In the genomic region with DNA sequence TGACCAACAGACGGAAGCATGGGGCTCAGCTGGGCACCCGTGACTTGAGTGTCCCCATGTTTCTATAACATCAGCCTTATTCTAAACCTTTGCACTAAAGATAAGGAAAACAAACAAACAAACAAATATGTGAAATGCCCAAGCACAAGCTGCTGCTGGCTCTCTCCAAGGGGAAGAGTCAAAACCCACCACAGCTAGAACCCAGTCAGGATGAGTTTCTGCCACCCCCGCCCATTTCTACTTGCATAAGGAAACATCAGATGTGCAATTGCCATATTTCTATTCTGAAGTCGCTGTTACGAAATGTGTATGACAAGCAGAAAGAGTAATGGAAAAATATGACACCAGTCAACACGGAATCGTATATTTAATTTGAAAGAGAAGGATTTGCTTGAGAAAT, we compare ENCODE assay signal across 30 mouse cellular contexts.
"Had no signal": no experiment of that assay in that cellular context is flagged by ENCODE, and none has a peak within 500 bp of the region (broad histone marks: within the 10 kb centered on the region; RNA-seq: fewer than 3 reads in every experiment).

No protein-coding gene starts in this region.

- H3K9me3 ChIP-seq: limb, embryonic 10.5 days; limb, embryonic 12.5 days; limb, embryonic 13.5 days; limb, embryonic 15.5 days; liver, embryonic 12.5 days; liver, embryonic 13.5 days; liver, embryonic 15.5 days; lung, embryonic 15.5 days; midbrain, embryonic 10.5 days; midbrain, embryonic 12.5 days; midbrain, embryonic 13.5 days; midbrain, embryonic 15.5 days; neural tube, embryonic 12.5 days had no signal

- H3K27ac ChIP-seq: left cerebral cortex, adult 2 months; limb, embryonic 10.5 days; limb, embryonic 12.5 days; limb, embryonic 13.5 days; limb, embryonic 15.5 days; liver, embryonic 12.5 days; liver, embryonic 13.5 days; liver, embryonic 14.5 days; liver, embryonic 15.5 days; lung, embryonic 15.5 days; macrophage; midbrain, embryonic 10.5 days; midbrain, embryonic 12.5 days; midbrain, embryonic 13.5 days; midbrain, embryonic 15.5 days; neural tube, embryonic 12.5 days had no signal

- H3K4me1 ChIP-seq: limb, embryonic 10.5 days; limb, embryonic 12.5 days; limb, embryonic 13.5 days; limb, embryonic 15.5 days; liver, embryonic 12.5 days; liver, embryonic 13.5 days; liver, embryonic 15.5 days; lung, embryonic 15.5 days; midbrain, embryonic 10.5 days; midbrain, embryonic 12.5 days; midbrain, embryonic 13.5 days; midbrain, embryonic 15.5 days; neural tube, embryonic 12.5 days had no signal

- H3K4me2 ChIP-seq: limb, embryonic 12.5 days; limb, embryonic 13.5 days; limb, embryonic 15.5 days; liver, embryonic 11.5 days; liver, embryonic 12.5 days; liver, embryonic 13.5 days; liver, embryonic 15.5 days; lung, embryonic 14.5 days; lung, embryonic 15.5 days; midbrain, embryonic 11.5 days; midbrain, embryonic 12.5 days; midbrain, embryonic 13.5 days; midbrain, embryonic 15.5 days; neural tube, embryonic 12.5 days had no signal

- H3K36me3 ChIP-seq: limb, embryonic 10.5 days; limb, embryonic 12.5 days; limb, embryonic 13.5 days; limb, embryonic 15.5 days; liver, embryonic 12.5 days; liver, embryonic 13.5 days; liver, embryonic 15.5 days; lung, embryonic 15.5 days; midbrain, embryonic 10.5 days; midbrain, embryonic 12.5 days; midbrain, embryonic 13.5 days; midbrain, embryonic 15.5 days; neural tube, embryonic 12.5 days had no signal

- ATAC-seq: liver, embryonic 12.5 days; liver, postnatal 0 days; midbrain, embryonic 13.5 days; midbrain, embryonic 15.5 days; midbrain, embryonic 16.5 days had no signal

- DNase-seq: left cerebral cortex, postnatal 4 days; liver; liver, embryonic 13.5 days; liver, postnatal 0 days; lung, adult 2 months; lung, embryonic 14.5 days; lung, postnatal 10 days; lung, postnatal 14 days; lung, postnatal 4 days; midbrain, embryonic 14.5 days had no signal

- H3K27me3 ChIP-seq: limb, embryonic 12.5 days; limb, embryonic 13.5 days; limb, embryonic 15.5 days; liver, embryonic 12.5 days; liver, embryonic 13.5 days; liver, embryonic 15.5 days; lung, embryonic 15.5 days; megakaryocyte, embryonic 14.5 days; midbrain, embryonic 12.5 days; midbrain, embryonic 13.5 days; midbrain, embryonic 15.5 days; neural tube, embryonic 12.5 days had no signal

- H3K9ac ChIP-seq: limb, embryonic 12.5 days; limb, embryonic 13.5 days; limb, embryonic 15.5 days; liver, embryonic 12.5 days; liver, embryonic 13.5 days; liver, embryonic 14.5 days; liver, embryonic 15.5 days; liver, postnatal 0 days; lung, embryonic 14.5 days; lung, embryonic 15.5 days; midbrain, embryonic 12.5 days; midbrain, embryonic 13.5 days; midbrain, embryonic 15.5 days; neural tube, embryonic 12.5 days had no signal

- H3K4me3 ChIP-seq: left cerebral cortex, adult 2 months; limb, embryonic 10.5 days; limb, embryonic 12.5 days; limb, embryonic 13.5 days; limb, embryonic 15.5 days; liver, embryonic 12.5 days; liver, embryonic 13.5 days; liver, embryonic 15.5 days; lung, embryonic 15.5 days; megakaryocyte, embryonic 14.5 days; midbrain, embryonic 10.5 days; midbrain, embryonic 12.5 days; midbrain, embryonic 13.5 days; midbrain, embryonic 15.5 days; myocyte; neural tube, embryonic 12.5 days had no signal
